Mouse (Mus musculus) lung, adult 18-20 months (tissue): ENCODE measurements around the gene Tfip11.
A peak's percentile ranks its signal among the peaks of the same experiment; 100 is the strongest.

Source experiments
- DNase-seq, 2 experiments: peaks; one replicate each; pipeline ENCODE4 v3.0.0; 2022; ENCODE audit warnings: mixed read lengths in 2 of 2

The Tfip11 gene

GRCm38 (mm10) chr5:112367338-112367737 lies 41.2 kb downstream of the Tfip11 start:
- no peak for DNase-seq

GRCm38 (mm10) chr5:112367929-112368328 lies 41.8 kb downstream of the Tfip11 start:
- DNase-seq: no peak

GRCm38 (mm10) chr5:112368666-112369065 lies 42.5 kb downstream of the Tfip11 start:
- no peak for DNase-seq

GRCm38 (mm10) chr5:112369326-112369725 lies 43.2 kb downstream of the Tfip11 start:
- no peak for DNase-seq

- DNase-seq: no peak
Measured at GRCm38 (mm10) chr5:112370236-112370813, 44.2 kb downstream of the Tfip11 start.

GRCm38 (mm10) chr5:112371933-112372332 lies 45.8 kb downstream of the Tfip11 start:
- no peak for DNase-seq

- no peak for DNase-seq
Measured at GRCm38 (mm10) chr5:112376111-112376510, 50.0 kb downstream of the Tfip11 start.

GRCm38 (mm10) chr5:112377380-112377779 lies 51.2 kb downstream of the Tfip11 start:
- no peak for DNase-seq

GRCm38 (mm10) chr5:112378716-112379115 lies 52.6 kb downstream of the Tfip11 start:
- DNase-seq: no peak

- DNase-seq: no peak
Measured at GRCm38 (mm10) chr5:112381154-112381553, 55.0 kb downstream of the Tfip11 start.

- DNase-seq: no peak
Measured at GRCm38 (mm10) chr5:112382042-112382441, 55.9 kb downstream of the Tfip11 start.

- peak; percentile 27 to 47 for DNase-seq
Measured at GRCm38 (mm10) chr5:112382641-112383330, 56.6 kb downstream of the Tfip11 start.

GRCm38 (mm10) chr5:112384805-112385472 lies 58.8 kb downstream of the Tfip11 start:
- no peak for DNase-seq

GRCm38 (mm10) chr5:112385973-112386372 lies 59.8 kb downstream of the Tfip11 start:
- DNase-seq: no peak
